Mouse (Mus musculus): Measurements from ENCODE around the gene Fhl4. TPM values are rescaled to one million over a fixed set of nuclear protein-coding genes. Genes with fewer than 3 reads are reported as not detected.

Fhl4 gene
- polyA plus RNA-seq, 1 experiment from 2014 or later: 1.4 TPM

- H3K9me3 ChIP-seq: no peaks in the 10 kb centered on the region
- H3K27ac ChIP-seq: no peak overlapping the region
- DNase-seq (ENCODE audit: extremely low spot score, low spot score): no peak
- no peak overlapping the region for H3K4me3 ChIP-seq
- WGBS: 90% methylated on average over 2 of the region's 2 CpGs
- peaks cover 6% of the 10 kb centered on the region; the same call in 1 of the 2 replicates for H3K27me3 ChIP-seq (ENCODE audit: poor library complexity, severe bottlenecking)
- H3K4me1 ChIP-seq: peaks cover 4% of the 10 kb centered on the region; the same call in 1 of the 2 replicates
- H3K36me3 ChIP-seq (replicated peaks): no peaks in the 10 kb centered on the region
These were observed 47.4 kb downstream of the Fhl4 start for GRCm38 (mm10) chr10:85054876-85055275.

GRCm38 (mm10) chr10:85052451-85052850 is 49.8 kb downstream of the Fhl4 start:
- 31% methylated on average over 4 of the region's 4 CpGs for WGBS
- Histone ChIP-seq H3K36me3 (replicated peaks) (no peaks in the 10 kb centered on the region), H3K9me3 (no peaks in the 10 kb centered on the region), H3K27me3 (ENCODE audit: poor library complexity, severe bottlenecking) (peaks cover 6% of the 10 kb centered on the region; the same call in 1 of the 2 replicates), H3K4me3 (no peak overlapping the region), H3K4me1 (peaks cover 4% of the 10 kb centered on the region; the same call in 1 of the 2 replicates), H3K27ac (no peak overlapping the region)
- no peak for DNase-seq (ENCODE audit: extremely low spot score, low spot score)

GRCm38 (mm10) chr10:85050668-85051208 is 51.6 kb downstream of the Fhl4 start:
- WGBS: 61% methylated on average over 4 of the region's 4 CpGs
- Histone ChIP-seq H3K27ac (no peak overlapping the region), H3K27me3 (ENCODE audit: poor library complexity, severe bottlenecking) (peaks cover 14% of the 10 kb centered on the region), H3K36me3 (replicated peaks) (no peaks in the 10 kb centered on the region), H3K4me3 (no peak overlapping the region), H3K9me3 (no peaks in the 10 kb centered on the region), H3K4me1 (peaks cover 11% of the 10 kb centered on the region)
- DNase-seq (ENCODE audit: extremely low spot score, low spot score): no peak

- no peaks in the 10 kb centered on the region for H3K9me3 ChIP-seq
- H3K27ac ChIP-seq: no peak overlapping the region
- no peaks in the 10 kb centered on the region for H3K36me3 ChIP-seq (replicated peaks)
- no peak for DNase-seq (ENCODE audit: extremely low spot score, low spot score)
- peaks cover 34% of the 10 kb centered on the region for H3K4me1 ChIP-seq
- H3K27me3 ChIP-seq (ENCODE audit: poor library complexity, severe bottlenecking): peaks cover 33% of the 10 kb centered on the region
- WGBS: 93% methylated on average over 8 of the region's 8 CpGs
- H3K4me3 ChIP-seq: no peak overlapping the region
These were observed 54.3 kb downstream of the Fhl4 start for GRCm38 (mm10) chr10:85048008-85048407.

GRCm38 (mm10) chr10:85046585-85046984 is 55.7 kb downstream of the Fhl4 start:
- Histone ChIP-seq H3K36me3 (replicated peaks) (no peaks in the 10 kb centered on the region), H3K4me1 (peaks cover 30% of the 10 kb centered on the region), H3K4me3 (no peak overlapping the region), H3K27me3 (ENCODE audit: poor library complexity, severe bottlenecking) (peaks cover 47% of the 10 kb centered on the region), H3K27ac (no peak overlapping the region), H3K9me3 (no peaks in the 10 kb centered on the region)
- whole genome bisulfite sequencing: 37% methylated on average over 5 of the region's 5 CpGs
- no peak for DNase-seq (ENCODE audit: extremely low spot score, low spot score)

Other genes with a start within 250 kb of the Fhl4 start
- 25.3 and 27.8 TPM in 2 replicates for gene Ric8b, start 184.9 kb downstream of the Fhl4 start, polyA plus RNA-seq (2016; fragmentation: Nextera tagmentation; extraction: Ambion mirVana)
- gene Tmem263, start 132 bp upstream of the Fhl4 start, polyA plus RNA-seq (2016; fragmentation: Nextera tagmentation; extraction: Ambion mirVana): 49.8 and 51.3 TPM in 2 replicates
- 24.1 and 24.2 TPM in 2 replicates for gene Mterf2, start 25.5 kb upstream of the Fhl4 start, polyA plus RNA-seq (2016; fragmentation: Nextera tagmentation; extraction: Ambion mirVana)
- 30.7 and 31.4 TPM in 2 replicates for gene Cry1, start 82.6 kb upstream of the Fhl4 start, polyA plus RNA-seq (2016; fragmentation: Nextera tagmentation; extraction: Ambion mirVana)

Data from forebrain, embryonic 10.5 days (tissue).